15 mouse cellular contexts compared by ENCODE assay signal in the genomic region with DNA sequence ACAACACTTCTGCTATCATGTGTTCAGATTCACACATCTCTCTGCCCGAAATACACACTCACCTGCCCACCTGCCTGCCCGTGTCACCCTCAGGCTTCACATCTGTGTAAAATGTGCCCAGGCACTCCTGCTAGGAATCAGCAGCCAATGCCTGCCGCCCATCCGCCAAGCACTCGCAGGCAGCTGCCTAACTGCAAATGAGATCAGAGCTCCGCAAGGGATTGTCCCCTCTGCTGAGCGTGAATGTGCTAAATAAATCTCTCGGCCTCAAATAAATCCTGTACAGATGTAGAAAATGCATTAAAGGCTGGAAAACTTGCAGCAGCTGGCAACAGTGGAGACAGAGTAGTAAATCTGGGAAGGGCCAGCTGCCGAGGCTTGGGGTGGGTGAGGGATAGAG. TPM values are rescaled to one million over a fixed set of nuclear protein-coding genes. Genes with fewer than 3 reads are reported as not detected.
DNase-seq lines count a peak whose midpoint lies in the region; ATAC-seq lines count a peak whose summit lies in the region.
"Had no signal": no experiment of that assay in that cellular context is flagged by ENCODE, and none has a peak within 500 bp of the region (broad histone marks: within the 10 kb centered on the region; RNA-seq: fewer than 3 reads in every experiment).

No protein-coding gene starts in this region.

- H3K4me1 ChIP-seq in embryonic facial prominence, embryonic 14.5 days (ENCODE audit: control insufficient read depth, insufficient read depth, low read length), result no peaks in the 10 kb centered on the region
- H3K4me1 ChIP-seq in embryonic facial prominence, embryonic 10.5 days, result peaks cover 6% of the 10 kb centered on the region
- H3K4me1 ChIP-seq: intestine, embryonic 15.5 days; liver, embryonic 15.5 days had no signal

- DNase-seq in embryonic facial prominence, embryonic 14.5 days (ENCODE audit: low spot score), result peak; percentile 61
- no peak for DNase-seq in embryonic facial prominence, embryonic 10.5 days (ENCODE audit: low spot score)
- DNase-seq in layer of hippocampus, adult 9-11 months, result peak; percentile 18
- DNase-seq in layer of hippocampus, adult 18-20 months (ENCODE audit: low spot score in 2 of 2), result no peak
- DNase-seq in brain, adult 2 months (ENCODE audit: low read depth, low spot score), result peak; percentile 68
- peak; percentile 31 for DNase-seq in mesoderm, embryonic 11.5 days (ENCODE audit: low read depth, low spot score)
- no peak for DNase-seq in heart, adult 11 months
- DNase-seq in lung, adult 18-20 months, result no peak
- DNase-seq: cerebellum, adult 8-10 months; heart, adult 2 months; kidney, postnatal 36 days; lung, postnatal 4 days had no signal

- no peaks in the 10 kb centered on the region for H3K27me3 ChIP-seq in embryonic facial prominence, embryonic 14.5 days (replicated peaks; ENCODE audit: control insufficient read depth, insufficient read depth, low read length)
- H3K27me3 ChIP-seq in embryonic facial prominence, embryonic 10.5 days (replicated peaks; ENCODE audit: low read depth, poor library complexity, severe bottlenecking), result 0 out of 2 replicates have a peak, but pooled peaks cover 9% of the 10 kb centered on the region
- H3K27me3 ChIP-seq: intestine, embryonic 15.5 days had no signal

- H3K27ac ChIP-seq in embryonic facial prominence, embryonic 14.5 days (replicated peaks; ENCODE audit: low read depth, low read length), result no peak overlapping the region
- H3K27ac ChIP-seq in embryonic facial prominence, embryonic 10.5 days (replicated peaks), result no peak overlapping the region
- H3K27ac ChIP-seq: heart, adult 2 months; intestine, embryonic 15.5 days; liver, embryonic 15.5 days had no signal

- ATAC-seq in embryonic facial prominence, embryonic 14.5 days (ENCODE audit: low read depth), result no peak; the same call in 1 of the 2 replicates
- ATAC-seq: intestine, embryonic 15.5 days had no signal

- 39% methylated on average over 9 of the region's 9 CpGs for WGBS in embryonic facial prominence, embryonic 14.5 days
- 70% methylated on average over 9 of the region's 9 CpGs for WGBS in embryonic facial prominence, embryonic 10.5 days

- no peak overlapping the region for H3K4me3 ChIP-seq in embryonic facial prominence, embryonic 14.5 days (ENCODE audit: low read depth, low read length)
- no peak overlapping the region for H3K4me3 ChIP-seq in embryonic facial prominence, embryonic 10.5 days
- H3K4me3 ChIP-seq: erythroblast, embryonic 14.5 days; heart, adult 2 months; intestine, embryonic 15.5 days; liver, embryonic 15.5 days had no signal

- no peaks in the 10 kb centered on the region for H3K36me3 ChIP-seq in embryonic facial prominence, embryonic 14.5 days (ENCODE audit: control insufficient read depth, insufficient read depth, low read length)
- H3K36me3 ChIP-seq in embryonic facial prominence, embryonic 10.5 days (replicated peaks), result no peaks in the 10 kb centered on the region
- H3K36me3 ChIP-seq: intestine, embryonic 15.5 days; liver, embryonic 15.5 days had no signal

- H3K4me2 ChIP-seq in embryonic facial prominence, embryonic 14.5 days (ENCODE audit: low read depth, low read length), result no peak overlapping the region
- H3K4me2 ChIP-seq: intestine, embryonic 15.5 days; liver, embryonic 15.5 days had no signal

- H3K9ac ChIP-seq in embryonic facial prominence, embryonic 14.5 days (ENCODE audit: low read depth, low read length), result no peak overlapping the region
- H3K9ac ChIP-seq: intestine, embryonic 15.5 days; liver, embryonic 15.5 days had no signal

- no peaks in the 10 kb centered on the region for H3K9me3 ChIP-seq in embryonic facial prominence, embryonic 14.5 days (ENCODE audit: control insufficient read depth, low read length)
- H3K9me3 ChIP-seq in embryonic facial prominence, embryonic 10.5 days, result no peaks in the 10 kb centered on the region
- H3K9me3 ChIP-seq: intestine, embryonic 15.5 days; liver, embryonic 15.5 days had no signal

RNA-seq across cellular contexts. Expression of a gene that starts 36.0 kb away (rescaled TPM):
- 1.2 and 1.6 TPM in 2 replicates for polyA plus RNA-seq in embryonic facial prominence, embryonic 14.5 days (2014; fragmentation: Nextera tagmentation; extraction: Ambion mirVana)
- 3.6 and 3.8 TPM in 2 replicates for polyA plus RNA-seq in embryonic facial prominence, embryonic 10.5 days (2016; fragmentation: Nextera tagmentation; extraction: Ambion mirVana)
- total RNA-seq in layer of hippocampus, adult 18-20 months (2021), result 10 to 100 TPM; 25.6 to 30.0 TPM

Comparison
In these comparisons a context has a peak if more than half of its experiments do, and no peak if none do; other contexts are left out.
1. DNase-seq: peak in embryonic facial prominence, embryonic 14.5 days (single experiment), layer of hippocampus, adult 9-11 months (single experiment), brain, adult 2 months (single experiment) and mesoderm, embryonic 11.5 days (single experiment); none in embryonic facial prominence, embryonic 10.5 days (single experiment), layer of hippocampus, adult 18-20 months (0 of 2), heart, adult 11 months (single experiment) and lung, adult 18-20 months (0 of 2).